In the genomic region with DNA sequence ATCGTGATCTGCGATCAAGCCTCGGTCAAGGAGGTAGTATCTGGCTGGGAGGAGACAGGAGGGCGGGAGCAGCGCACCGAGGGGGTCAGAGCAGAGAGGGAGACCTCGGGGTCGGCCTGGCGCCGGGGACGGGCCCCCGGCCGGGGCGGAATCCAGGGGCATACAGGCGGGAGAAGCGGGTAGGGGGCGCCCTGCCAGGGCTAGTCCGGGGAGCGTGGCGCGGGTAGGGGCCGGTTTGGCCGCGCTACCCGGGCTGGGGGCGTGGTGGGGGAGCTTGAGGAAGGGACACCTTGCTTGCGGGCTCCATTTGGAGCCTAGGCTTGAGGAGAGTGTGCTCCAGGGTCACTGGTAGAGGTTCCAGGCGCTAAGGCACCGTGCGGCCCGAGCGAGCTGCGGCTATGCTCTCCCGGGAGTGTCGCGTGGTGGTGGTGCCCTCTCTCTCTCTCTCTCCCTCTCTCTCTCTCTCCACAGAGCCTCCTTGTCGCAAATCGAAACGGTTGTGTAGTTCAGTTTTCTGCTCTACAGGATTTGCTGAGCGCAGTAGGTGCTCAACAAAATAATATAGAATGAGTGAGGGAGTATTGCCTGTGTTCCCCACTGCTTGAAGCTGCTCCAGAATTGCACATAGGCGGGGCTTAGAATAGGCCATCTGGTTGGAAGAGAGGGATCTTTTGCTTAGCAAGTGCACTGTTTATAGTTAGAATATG, we compare ENCODE assay signal across 9 mouse cellular contexts. TPM values are rescaled to one million over a fixed set of nuclear protein-coding genes. Genes with fewer than 3 reads are reported as not detected.
DNase-seq lines count a peak whose midpoint lies in the region; ATAC-seq and TF ChIP-seq lines count a peak whose summit lies in the region.
"Had no signal": no experiment of that assay in that cellular context is flagged by ENCODE, and none has a peak within 500 bp of the region (broad histone marks: within the 10 kb centered on the region; RNA-seq: fewer than 3 reads in every experiment).

No protein-coding gene starts in this region.

- WGBS in embryonic facial prominence, embryonic 12.5 days: under 1% methylated on average over 41 of the region's 41 CpGs
- under 1% methylated on average over 34 of the region's 41 CpGs for WGBS in hindbrain, embryonic 11.5 days
- WGBS in liver, adult 2 months: under 1% methylated on average over 41 of the region's 41 CpGs
- under 1% methylated on average over 41 of the region's 41 CpGs for WGBS in neural tube, embryonic 12.5 days

- H3K4me3 ChIP-seq in G1E (ENCODE audit: low read depth, low read length): peak overlapping the region; percentile 95
- peak overlapping the region; percentile 87 for H3K4me3 ChIP-seq in embryonic facial prominence, embryonic 12.5 days
- peak overlapping the region; percentile 64 for H3K4me3 ChIP-seq in hindbrain, embryonic 11.5 days (ENCODE audit: low read depth, low read length)
- peak overlapping the region; percentile 80 for H3K4me3 ChIP-seq in liver, adult 2 months (ENCODE audit: insufficient read depth, low read depth, low read length)
- H3K4me3 ChIP-seq in neural tube, embryonic 12.5 days: peak overlapping the region; percentile 89

- no peak for TF ChIP-seq POLR2A in liver, adult 2 months (IDR thresholded peaks at IDR 0.05; ENCODE audit: extremely low read depth, insufficient read depth, low read length)

- H3K4me2 ChIP-seq in embryonic facial prominence, embryonic 12.5 days (replicated peaks): peak overlapping the region; percentile 65
- H3K4me2 ChIP-seq in hindbrain, embryonic 11.5 days (replicated peaks; ENCODE audit: low read depth, low read length): peak overlapping the region; percentile 56
- peak overlapping the region; percentile 85 for H3K4me2 ChIP-seq in neural tube, embryonic 12.5 days (replicated peaks)

- peaks cover 10% of the 10 kb centered on the region; the same call in 1 of the 2 replicates for H3K79me2 ChIP-seq in liver, adult 2 months (ENCODE audit: control insufficient read depth, insufficient read depth, low read length)

- H3K9ac ChIP-seq in embryonic facial prominence, embryonic 12.5 days: peak overlapping the region; percentile 93
- H3K9ac ChIP-seq in hindbrain, embryonic 11.5 days (ENCODE audit: low read depth, low read length): peak overlapping the region; percentile 72
- H3K9ac ChIP-seq in liver, adult 2 months (ENCODE audit: low read depth, low read length): peak overlapping the region; percentile 89
- H3K9ac ChIP-seq in neural tube, embryonic 12.5 days: peak overlapping the region; percentile 90

- peaks cover 58% of the 10 kb centered on the region for H3K4me1 ChIP-seq in G1E (ENCODE audit: insufficient read depth, low read depth, low read length)
- peaks cover 27% of the 10 kb centered on the region for H3K4me1 ChIP-seq in embryonic facial prominence, embryonic 12.5 days
- peaks cover 2% of the 10 kb centered on the region; the same call in 1 of the 2 replicates for H3K4me1 ChIP-seq in hindbrain, embryonic 11.5 days (replicated peaks; ENCODE audit: control insufficient read depth, insufficient read depth, low read length)
- peaks cover 6% of the 10 kb centered on the region for H3K4me1 ChIP-seq in liver, adult 2 months (ENCODE audit: control insufficient read depth, insufficient read depth, low read length)
- peaks cover 22% of the 10 kb centered on the region for H3K4me1 ChIP-seq in neural tube, embryonic 12.5 days

- peak; percentile 66 for DNase-seq in embryo, embryonic 10 days (ENCODE audit: low spot score)
- no peak for DNase-seq in embryo, embryonic 9.5 days (ENCODE audit: extremely low spot score)
- DNase-seq in G1E (ENCODE audit: low spot score): peak; percentile 63
- peak; percentile 75 for DNase-seq in hindbrain, embryonic 11.5 days (ENCODE audit: low spot score)
- peak; percentile 56 for DNase-seq in liver, adult 2 months (ENCODE audit: extremely low read depth, low read depth, low spot score)
- DNase-seq in thymus, postnatal 36 days: peak; percentile 82 to 83

- no peaks in the 10 kb centered on the region for H3K9me3 ChIP-seq in G1E (replicated peaks)
- H3K9me3 ChIP-seq in embryonic facial prominence, embryonic 12.5 days: no peaks in the 10 kb centered on the region
- no peaks in the 10 kb centered on the region for H3K9me3 ChIP-seq in hindbrain, embryonic 11.5 days (ENCODE audit: control insufficient read depth, low read length)
- H3K9me3 ChIP-seq in neural tube, embryonic 12.5 days: no peaks in the 10 kb centered on the region

- peaks cover 60% of the 10 kb centered on the region for H3K36me3 ChIP-seq in G1E (replicated peaks)
- peaks cover 35% of the 10 kb centered on the region for H3K36me3 ChIP-seq in embryonic facial prominence, embryonic 12.5 days
- H3K36me3 ChIP-seq in hindbrain, embryonic 11.5 days (ENCODE audit: control insufficient read depth, insufficient read depth, low read length): peaks cover 9% of the 10 kb centered on the region; the same call in 1 of the 2 replicates
- peaks cover 9% of the 10 kb centered on the region; the same call in 1 of the 2 replicates for H3K36me3 ChIP-seq in liver, adult 2 months (ENCODE audit: control insufficient read depth, insufficient read depth, low read length)
- H3K36me3 ChIP-seq in neural tube, embryonic 12.5 days: peaks cover 32% of the 10 kb centered on the region

- ATAC-seq in G1E (ENCODE audit: extremely low read depth, insufficient number of reproducible peaks, low FRiP score, poor library complexity, severe bottlenecking): no peak
- ATAC-seq in embryonic facial prominence, embryonic 12.5 days (ENCODE audit: insufficient number of reproducible peaks, insufficient read depth, low FRiP score, low TSS enrichment): peak; percentile 10
- ATAC-seq in hindbrain, embryonic 11.5 days (ENCODE audit: low FRiP score): peak; percentile 66
- ATAC-seq in neural tube, embryonic 12.5 days (ENCODE audit: low FRiP score, low read depth): peak; percentile 23

- H3K27ac ChIP-seq in embryonic facial prominence, embryonic 12.5 days: peak overlapping the region; percentile 97
- H3K27ac ChIP-seq in hindbrain, embryonic 11.5 days (ENCODE audit: low read depth, low read length): peak overlapping the region; percentile 89
- peak overlapping the region; percentile 62 for H3K27ac ChIP-seq in liver, adult 2 months (replicated peaks; ENCODE audit: insufficient read depth, low read depth, low read length)
- H3K27ac ChIP-seq in neural tube, embryonic 12.5 days: peak overlapping the region; percentile 82

- H3K27me3 ChIP-seq in G1E (ENCODE audit: insufficient read depth, low read length): no peaks in the 10 kb centered on the region
- H3K27me3 ChIP-seq in embryonic facial prominence, embryonic 12.5 days: no peaks in the 10 kb centered on the region
- H3K27me3 ChIP-seq in hindbrain, embryonic 11.5 days (ENCODE audit: control insufficient read depth, insufficient read depth, low read length): no peaks in the 10 kb centered on the region
- H3K27me3 ChIP-seq in liver, adult 2 months (ENCODE audit: control insufficient read depth, insufficient read depth, low read length): no peaks in the 10 kb centered on the region
- no peaks in the 10 kb centered on the region for H3K27me3 ChIP-seq in neural tube, embryonic 12.5 days (replicated peaks)

- no peak for TF ChIP-seq CTCF in G1E (IDR thresholded peaks at IDR 0.05; ENCODE audit: low read depth, low read length)
- no peak for TF ChIP-seq CTCF in liver, adult 2 months (IDR thresholded peaks at IDR 0.05; ENCODE audit: low read depth, low read length)

RNA-seq across cellular contexts. Expression of a gene that starts 0.5 kb away (rescaled TPM):
- 63.4 and 67.4 TPM in 2 replicates for total RNA-seq in G1E (2014; fragmentation: Nextera tagmentation)
- 39.6 and 40.6 TPM in 2 replicates for total RNA-seq in G1E (2017)
- polyA plus RNA-seq in G1E (2012): 73.7 and 81.2 TPM in 2 replicates
- 57.5 and 63.7 TPM in 2 replicates for polyA plus RNA-seq in embryonic facial prominence, embryonic 12.5 days (2016; fragmentation: Nextera tagmentation; extraction: Ambion mirVana)
- polyA plus RNA-seq in hindbrain, embryonic 11.5 days (2014; fragmentation: Nextera tagmentation; extraction: Ambion mirVana): 62.6 and 66.3 TPM in 2 replicates
- total RNA-seq in liver, adult 2 months (2014; rRNA removed): 8.3 and 14.2 TPM in 2 replicates
- 41.1 and 42.8 TPM in 2 replicates for polyA plus RNA-seq in liver, adult 2 months (2012; rRNA removed)
- polyA plus RNA-seq in neural tube, embryonic 12.5 days (2016; fragmentation: Nextera tagmentation; extraction: Ambion mirVana): 60.0 and 61.6 TPM in 2 replicates

RNA-seq across cellular contexts. Expression of a gene that starts 1.2 kb away (rescaled TPM):
- total RNA-seq in G1E (2014; fragmentation: Nextera tagmentation) (44.7 and 64.5 TPM in 2 replicates), G1E (2017) (97.5 and 98.0 TPM in 2 replicates)
- polyA plus RNA-seq in G1E (2012): 96.1 and 182 TPM in 2 replicates
- polyA plus RNA-seq in embryonic facial prominence, embryonic 12.5 days (2016; fragmentation: Nextera tagmentation; extraction: Ambion mirVana): 144 and 146 TPM in 2 replicates
- polyA plus RNA-seq in hindbrain, embryonic 11.5 days (2014; fragmentation: Nextera tagmentation; extraction: Ambion mirVana): 76.1 and 93.9 TPM in 2 replicates
- 104 and 125 TPM in 2 replicates for total RNA-seq in liver, adult 2 months (2014; rRNA removed)
- polyA plus RNA-seq in liver, adult 2 months (2012; rRNA removed): 201 and 204 TPM in 2 replicates
- polyA plus RNA-seq in neural tube, embryonic 12.5 days (2016; fragmentation: Nextera tagmentation; extraction: Ambion mirVana): 143 and 145 TPM in 2 replicates

RNA-seq across cellular contexts. Expression of a gene that starts 5.9 kb away (rescaled TPM):
- total RNA-seq in G1E (2014; fragmentation: Nextera tagmentation) (1.6 and 4.5 TPM in 2 replicates), G1E (2017) (0.35 TPM in 1 of 2 replicates, not detected in the other)
- polyA plus RNA-seq in G1E (2012): 0.67 and 0.88 TPM in 2 replicates
- polyA plus RNA-seq in embryonic facial prominence, embryonic 12.5 days (2016; fragmentation: Nextera tagmentation; extraction: Ambion mirVana): 4.0 and 5.5 TPM in 2 replicates
- 1.1 and 1.8 TPM in 2 replicates for polyA plus RNA-seq in hindbrain, embryonic 11.5 days (2014; fragmentation: Nextera tagmentation; extraction: Ambion mirVana)
- 0.18 and 0.20 TPM in 2 replicates for total RNA-seq in liver, adult 2 months (2014; rRNA removed)
- 0.32 and 0.46 TPM in 2 replicates for polyA plus RNA-seq in liver, adult 2 months (2012; rRNA removed)
- 0.29 and 0.57 TPM in 2 replicates for polyA plus RNA-seq in neural tube, embryonic 12.5 days (2016; fragmentation: Nextera tagmentation; extraction: Ambion mirVana)
- total RNA-seq: left cerebral cortex, postnatal 36 days had no signal

RNA-seq across cellular contexts. Expression of a gene that starts 21.6 kb away (rescaled TPM):
- 269 and 289 TPM in 2 replicates for total RNA-seq in G1E (2014; fragmentation: Nextera tagmentation)
- 132 and 134 TPM in 2 replicates for total RNA-seq in G1E (2017)
- 123 and 280 TPM in 2 replicates for polyA plus RNA-seq in G1E (2012)
- 184 and 185 TPM in 2 replicates for polyA plus RNA-seq in embryonic facial prominence, embryonic 12.5 days (2016; fragmentation: Nextera tagmentation; extraction: Ambion mirVana)
- polyA plus RNA-seq in hindbrain, embryonic 11.5 days (2014; fragmentation: Nextera tagmentation; extraction: Ambion mirVana): 152 and 169 TPM in 2 replicates
- 90.0 and 110 TPM in 2 replicates for total RNA-seq in liver, adult 2 months (2014; rRNA removed)
- 155 and 176 TPM in 2 replicates for polyA plus RNA-seq in liver, adult 2 months (2012; rRNA removed)
- polyA plus RNA-seq in neural tube, embryonic 12.5 days (2016; fragmentation: Nextera tagmentation; extraction: Ambion mirVana): 149 and 157 TPM in 2 replicates

RNA-seq across cellular contexts. Expression of a gene that starts 21.8 kb away (rescaled TPM):
- total RNA-seq in G1E (2014; fragmentation: Nextera tagmentation) (6.2 and 8.2 TPM in 2 replicates), G1E (2017) (1.7 and 2.0 TPM in 2 replicates)
- 9.0 and 9.6 TPM in 2 replicates for polyA plus RNA-seq in G1E (2012)
- 36.3 and 37.7 TPM in 2 replicates for polyA plus RNA-seq in embryonic facial prominence, embryonic 12.5 days (2016; fragmentation: Nextera tagmentation; extraction: Ambion mirVana)
- polyA plus RNA-seq in hindbrain, embryonic 11.5 days (2014; fragmentation: Nextera tagmentation; extraction: Ambion mirVana): 45.9 and 51.9 TPM in 2 replicates
- total RNA-seq in liver, adult 2 months (2014; rRNA removed): under 0.01 TPM in 2 replicates
- 0.02 and 0.04 TPM in 2 replicates for polyA plus RNA-seq in liver, adult 2 months (2012; rRNA removed)
- polyA plus RNA-seq in neural tube, embryonic 12.5 days (2016; fragmentation: Nextera tagmentation; extraction: Ambion mirVana): 41.9 and 43.3 TPM in 2 replicates
